Mouse (Mus musculus): ENCODE data around the gene Cyb5rl.

Cyb5rl gene

GRCm38 (mm10) chr4:107061560-107061959 lies 5.2 kb upstream of the Cyb5rl start:
- DNase-seq (ENCODE audit: low spot score), result no peak

GRCm38 (mm10) chr4:107063214-107063613 lies 3.6 kb upstream of the Cyb5rl start:
- no peak for DNase-seq (ENCODE audit: low spot score)

- DNase-seq (ENCODE audit: low spot score), result no peak
Measured at GRCm38 (mm10) chr4:107064394-107065098, 2.2 kb upstream of the Cyb5rl start.

- DNase-seq (ENCODE audit: low spot score), result no peak
Measured at GRCm38 (mm10) chr4:107067151-107067840, 508 bp downstream of the Cyb5rl start.

- DNase-seq (ENCODE audit: low spot score), result no peak
Measured at GRCm38 (mm10) chr4:107072343-107072742, 5.6 kb downstream of the Cyb5rl start.

GRCm38 (mm10) chr4:107075456-107075855 lies 8.7 kb downstream of the Cyb5rl start:
- no peak for DNase-seq (ENCODE audit: low spot score)

GRCm38 (mm10) chr4:107078894-107079293 lies 12.1 kb downstream of the Cyb5rl start:
- DNase-seq (ENCODE audit: low spot score), result no peak

- no peak for DNase-seq (ENCODE audit: low spot score)
Measured at GRCm38 (mm10) chr4:107079716-107080115, 12.9 kb downstream of the Cyb5rl start.

- no peak for DNase-seq (ENCODE audit: low spot score)
Measured at GRCm38 (mm10) chr4:107082185-107082584, 15.4 kb downstream of the Cyb5rl start.

- DNase-seq (ENCODE audit: low spot score), result no peak
Measured at GRCm38 (mm10) chr4:107083126-107083525, 16.3 kb downstream of the Cyb5rl start.

- no peak for DNase-seq (ENCODE audit: low spot score)
Measured at GRCm38 (mm10) chr4:107084343-107084742, 17.6 kb downstream of the Cyb5rl start.

- no peak for DNase-seq (ENCODE audit: low spot score)
Measured at GRCm38 (mm10) chr4:107084858-107085257, 18.1 kb downstream of the Cyb5rl start.

GRCm38 (mm10) chr4:107091696-107092095 lies 24.9 kb downstream of the Cyb5rl start:
- DNase-seq (ENCODE audit: low spot score), result no peak

- no peak for DNase-seq (ENCODE audit: low spot score)
Measured at GRCm38 (mm10) chr4:107094484-107095187, 27.8 kb downstream of the Cyb5rl start.

- no peak for DNase-seq (ENCODE audit: low spot score)
Measured at GRCm38 (mm10) chr4:107096043-107096442, 29.3 kb downstream of the Cyb5rl start.

GRCm38 (mm10) chr4:107096841-107097373 lies 30.1 kb downstream of the Cyb5rl start, which contains the start of gene Cdcp2:
Gene Cdcp2 (plus strand): TSS chr4:107096891.
- no peak for DNase-seq (ENCODE audit: low spot score)

- no peak for DNase-seq (ENCODE audit: low spot score)
Measured at GRCm38 (mm10) chr4:107097871-107098270, 31.1 kb downstream of the Cyb5rl start.

GRCm38 (mm10) chr4:107098375-107098774 lies 31.6 kb downstream of the Cyb5rl start:
- DNase-seq (ENCODE audit: low spot score), result no peak

GRCm38 (mm10) chr4:107098791-107099525 lies 32.2 kb downstream of the Cyb5rl start:
- no peak for DNase-seq (ENCODE audit: low spot score)

GRCm38 (mm10) chr4:107102220-107102619 lies 35.4 kb downstream of the Cyb5rl start:
- DNase-seq (ENCODE audit: low spot score), result no peak

GRCm38 (mm10) chr4:107106777-107107176 lies 40.0 kb downstream of the Cyb5rl start:
- DNase-seq (ENCODE audit: low spot score), result no peak

GRCm38 (mm10) chr4:107108291-107108731 lies 41.5 kb downstream of the Cyb5rl start:
- no peak for DNase-seq (ENCODE audit: low spot score)

Measured in spleen, adult 12 weeks (tissue).